Mouse (Mus musculus): ENCODE results near the gene Akirin1. TPM values are rescaled to one million over a fixed set of nuclear protein-coding genes. Genes with fewer than 3 reads are reported as not detected.

Gene Akirin1
- polyA plus RNA-seq, 2 experiments from 2014 or later = 8.3 to 14.4 TPM

GRCm38 (mm10) chr4:123717574-123718433, 32.3 kb downstream of the Akirin1 start, which contains the start of gene Ndufs5:
Ndufs5 (minus strand) TSS chr4:123718202.
- ATAC-seq = peak; percentile 98

GRCm38 (mm10) chr4:123712431-123712830, 37.7 kb downstream of the Akirin1 start:
- no peak for ATAC-seq

- ATAC-seq = no peak
Measured at GRCm38 (mm10) chr4:123707340-123707739, 42.8 kb downstream of the Akirin1 start.

GRCm38 (mm10) chr4:123705340-123705739, 44.8 kb downstream of the Akirin1 start:
- no peak for ATAC-seq

GRCm38 (mm10) chr4:123693384-123693783, 56.8 kb downstream of the Akirin1 start:
- ATAC-seq = no peak

GRCm38 (mm10) chr4:123692071-123692470, 58.1 kb downstream of the Akirin1 start:
- ATAC-seq = no peak

GRCm38 (mm10) chr4:123690311-123690710, 59.8 kb downstream of the Akirin1 start:
- ATAC-seq = no peak

GRCm38 (mm10) chr4:123687025-123687781, 62.9 kb downstream of the Akirin1 start:
- no peak for ATAC-seq

GRCm38 (mm10) chr4:123686368-123687024, 63.6 kb downstream of the Akirin1 start:
- no peak for ATAC-seq

- no peak for ATAC-seq
Measured at GRCm38 (mm10) chr4:123685506-123686242, 64.5 kb downstream of the Akirin1 start.

- ATAC-seq = no peak
Measured at GRCm38 (mm10) chr4:123685046-123685445, 65.1 kb downstream of the Akirin1 start.

Other genes starting within 250 kb of the Akirin1 start
- gene Macf1, start 66.0 kb downstream of the Akirin1 start, polyA plus RNA-seq (2017; shearing (Covaris generic)) = 100 to 1,000 TPM; 161 to 185 TPM
- gene Ndufs5, start 32.1 kb downstream of the Akirin1 start, polyA plus RNA-seq (2017; shearing (Covaris generic)) = 100 to 1,000 TPM; 104 to 124 TPM
- under 1 TPM in 1 of 2 experiments, not detected in 1; 0.81 TPM for gene Rhbdl2, start 37.5 kb upstream of the Akirin1 start, polyA plus RNA-seq (2017; shearing (Covaris generic))
- not detected for gene 4933427I04Rik, start 109.3 kb upstream of the Akirin1 start, polyA plus RNA-seq (2017; shearing (Covaris generic))
- gene Mycbp, start 154.5 kb upstream of the Akirin1 start, polyA plus RNA-seq (2017; shearing (Covaris generic)) = 10 to 100 TPM; 13.7 to 14.9 TPM
- 1 to 10 TPM; 4.6 to 7.7 TPM for gene Rragc, start 167.1 kb upstream of the Akirin1 start, polyA plus RNA-seq (2017; shearing (Covaris generic))
- gene 4930535I16Rik, start 167.7 kb upstream of the Akirin1 start, polyA plus RNA-seq (2017; shearing (Covaris generic)) = not detected

Data from CD4-positive, CD25-positive, alpha-beta regulatory T cell, adult 4 months (primary cell).